Mouse (Mus musculus) midbrain, embryonic 13.5 days (tissue): Measurements from ENCODE around the gene A030005L19Rik. TPM values are rescaled to one million over a fixed set of nuclear protein-coding genes. Genes with fewer than 3 reads are reported as not detected.
"Not testable (repeated sequence)": the region's sequence is repeated elsewhere in the genome, so short reads cannot be mapped to it uniquely, and the experiment has no call there.

Experiments
- ATAC-seq: fragments of 200-750 bp; cut with Nextera tagmentation; 2 replicates; pipeline ENCODE4 v1.8.0; 2017; ENCODE audit warnings: mild to moderate bottlenecking, moderate TSS enrichment, moderate library complexity
- H3K27ac ChIP-seq: fragments of 300-500 bp; sonication (generic); 2 replicates; pipeline ENCODE4 v1.5.1; 2015; ENCODE audit warnings: inconsistent platforms, mild to moderate bottlenecking, moderate library complexity
- H3K27me3 ChIP-seq: fragments of 300-500 bp; sonication (generic); 2 replicates; pipeline ENCODE4 v1.6.1; 2015; ENCODE audit warnings: mild to moderate bottlenecking, inconsistent platforms
- H3K36me3 ChIP-seq: fragments of 300-500 bp; sonication (generic); 2 replicates; pipeline ENCODE4 v1.6.1; 2015; ENCODE audit warnings: mild to moderate bottlenecking, inconsistent platforms
- H3K4me1 ChIP-seq: fragments of 300-500 bp; sonication (generic); replicated peaks from 2 replicates; pipeline ENCODE4 v1.6.1; 2015; ENCODE audit warnings: inconsistent platforms
- H3K4me2 ChIP-seq: fragments of 300-500 bp; sonication (generic); replicated peaks from 2 replicates; pipeline ENCODE4 v1.6.1; 2015; ENCODE audit warnings: moderate library complexity, mild to moderate bottlenecking, inconsistent platforms
- H3K4me3 ChIP-seq: fragments of 300-500 bp; sonication (generic); replicated peaks from 2 replicates; pipeline ENCODE4 v1.5.1; 2015; ENCODE audit warnings: mild to moderate bottlenecking, inconsistent platforms
- H3K9ac ChIP-seq: fragments of 300-500 bp; sonication (generic); replicated peaks from 2 replicates; pipeline ENCODE4 v1.6.1; 2015; ENCODE audit warnings: mild to moderate bottlenecking, inconsistent platforms
- H3K9me3 ChIP-seq: fragments of 300-500 bp; sonication (generic); 2 replicates; pipeline ENCODE4 v1.6.1; 2016; ENCODE audit warnings: mild to moderate bottlenecking, inconsistent platforms
- WGBS: fragments of 180-500 bp; shearing (Covaris S2); methylation state at CpG from one replicate; pipeline ENCODE4 v1.1.7; 2015; 5-methylcytosine and 5-hydroxymethylcytosine counted together
- polyA plus RNA-seq: library from polyadenylated mRNA; unstranded; fragments of >200 nt; fragmentation: Nextera tagmentation; extraction: Ambion mirVana; gene quantifications from 2 replicates; pipeline ENCODE4 v1.2.1, GENCODE M21; 2015

The A030005L19Rik gene
- polyA plus RNA-seq, 1 experiment from 2014 or later = 0.34 TPM

- ATAC-seq = not testable (repeated sequence)
These were observed 29.4 kb downstream of the A030005L19Rik start for GRCm38 (mm10) chr1:82942505-82942904.

GRCm38 (mm10) chr1:82943295-82943694, 30.2 kb downstream of the A030005L19Rik start, which contains the start of gene A030003K21Rik:
Gene A030003K21Rik (minus strand): TSS chr1:82943388.
- no CpG with 5 or more reads among the region's 6 CpGs for WGBS
- not testable (repeated sequence) for H3K4me1 ChIP-seq, H3K9ac ChIP-seq, H3K27ac ChIP-seq, H3K36me3 ChIP-seq, H3K27me3 ChIP-seq, H3K9me3 ChIP-seq, H3K4me3 ChIP-seq, H3K4me2 ChIP-seq, ATAC-seq

More at GRCm38 (mm10) chr1:82942505-82942904, 29.4 kb downstream of the A030005L19Rik start:
- WGBS = 86% methylated on average over 1 of the region's 2 CpGs
- H3K27me3 ChIP-seq, H3K9ac ChIP-seq, H3K27ac ChIP-seq, H3K4me1 ChIP-seq, H3K4me3 ChIP-seq, H3K36me3 ChIP-seq, H3K4me2 ChIP-seq, H3K9me3 ChIP-seq: not testable (repeated sequence)

- not testable (repeated sequence) for ATAC-seq, H3K4me1 ChIP-seq, H3K36me3 ChIP-seq, H3K27me3 ChIP-seq, H3K9me3 ChIP-seq, H3K9ac ChIP-seq, H3K4me2 ChIP-seq, H3K27ac ChIP-seq, H3K4me3 ChIP-seq
- 100% methylated on average over 1 of the region's 2 CpGs for WGBS
These were observed 32.9 kb downstream of the A030005L19Rik start for GRCm38 (mm10) chr1:82946029-82946428.

DNA sequence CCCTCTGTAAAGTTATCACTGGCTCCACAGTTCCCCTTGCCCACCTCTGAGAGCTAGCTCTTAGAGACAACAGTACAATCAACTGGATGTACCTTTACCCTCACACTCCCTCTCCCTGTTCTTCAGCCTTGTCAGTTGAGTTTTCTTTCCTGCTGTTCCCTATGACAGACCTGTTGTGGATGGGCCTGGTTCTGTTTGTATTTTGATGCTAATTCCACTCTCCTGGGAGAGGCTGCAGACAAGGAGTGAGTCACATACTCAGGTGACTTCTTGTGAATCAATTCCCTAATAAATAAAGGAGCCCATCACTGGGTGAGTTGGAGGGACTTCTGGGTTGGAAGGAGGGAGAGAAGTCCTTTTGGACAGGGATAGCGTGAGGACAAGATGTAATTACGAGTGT, 35.5 kb downstream of the A030005L19Rik start:
- no peak for ATAC-seq
- Histone ChIP-seq H3K9ac (no peak overlapping the region), H3K9me3 (no peaks in the 10 kb centered on the region), H3K4me2 (no peak overlapping the region), H3K36me3 (no peaks in the 10 kb centered on the region), H3K27ac (no peak overlapping the region), H3K4me3 (no peak overlapping the region), H3K27me3 (no peaks in the 10 kb centered on the region), H3K4me1 (no peaks in the 10 kb centered on the region)
- 93% methylated on average over 2 of the region's 2 CpGs for WGBS

DNA sequence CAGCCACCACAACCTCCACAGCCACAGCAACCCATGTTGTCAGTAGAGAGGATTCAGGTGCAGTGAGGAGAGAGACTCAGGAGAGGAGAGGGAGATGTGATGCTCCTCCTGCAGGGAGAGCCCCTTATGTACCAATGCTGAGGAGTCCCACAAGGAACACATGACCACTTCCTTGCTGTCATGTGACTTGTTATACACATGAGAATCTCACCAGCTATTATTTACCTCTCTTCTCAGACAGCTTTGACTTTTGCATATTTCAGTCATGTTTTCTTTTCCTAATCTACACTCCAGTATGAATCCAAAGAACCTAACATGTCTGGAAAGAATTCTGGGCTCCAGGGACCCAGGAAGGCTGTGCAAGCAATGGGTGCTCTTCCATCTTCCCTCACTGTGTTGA, 42.8 kb downstream of the A030005L19Rik start, which contains the start of gene Gm7544:
Gm7544 (minus strand) TSS at position 101 of the 400 bp plus-strand sequence.
- H3K4me2 ChIP-seq, H3K9ac ChIP-seq, ATAC-seq, H3K9me3 ChIP-seq, H3K4me1 ChIP-seq, H3K27ac ChIP-seq, H3K27me3 ChIP-seq, H3K4me3 ChIP-seq, H3K36me3 ChIP-seq: not testable (repeated sequence)

GRCm38 (mm10) chr1:82959870-82960385, 46.8 kb downstream of the A030005L19Rik start, which contains the start of gene Gm47955:
Gene Gm47955 (plus strand): TSS chr1:82960286.
- 93% methylated on average over 11 of the region's 11 CpGs for WGBS
- Histone ChIP-seq H3K27me3 (no peaks in the 10 kb centered on the region), H3K4me3 (no peak within 1 kb of the TSS), H3K27ac (no peak within 1 kb of the TSS), H3K4me2 (no peak within 1 kb of the TSS), H3K9me3 (no peaks in the 10 kb centered on the region), H3K36me3 (no peaks in the 10 kb centered on the region), H3K9ac (no peak within 1 kb of the TSS), H3K4me1 (no peaks in the 10 kb centered on the region)
- no peak for ATAC-seq

Other genes starting within 250 kb of the A030005L19Rik start
- gene Mff, start 188.4 kb upstream of the A030005L19Rik start, polyA plus RNA-seq = 345 and 358 TPM in 2 replicates
- 0.11 and 0.22 TPM in 2 replicates for gene Tm4sf20, start 144.9 kb upstream of the A030005L19Rik start, polyA plus RNA-seq
- not detected in 2 replicates for gene Gm47791, start 142.1 kb upstream of the A030005L19Rik start, polyA plus RNA-seq
- 26.5 and 31.0 TPM in 2 replicates for gene Agfg1, start 73.8 kb upstream of the A030005L19Rik start, polyA plus RNA-seq
- gene A030014E15Rik, start 11.6 kb downstream of the A030005L19Rik start, polyA plus RNA-seq = not detected in 2 replicates
- gene Gm6217, start 18.1 kb downstream of the A030005L19Rik start, polyA plus RNA-seq = not detected in 2 replicates
- not detected in 2 replicates for gene A030003K21Rik, start 30.1 kb downstream of the A030005L19Rik start, polyA plus RNA-seq
- gene Gm7544, start 42.7 kb downstream of the A030005L19Rik start, polyA plus RNA-seq = not detected in 2 replicates
- not detected in 2 replicates for gene Gm47955, start 47.0 kb downstream of the A030005L19Rik start, polyA plus RNA-seq
- not detected in 2 replicates for gene Gm47959, start 87.2 kb downstream of the A030005L19Rik start, polyA plus RNA-seq
- gene Slc19a3, start 125.1 kb downstream of the A030005L19Rik start, polyA plus RNA-seq = 0.58 and 0.63 TPM in 2 replicates
- gene Krtap28-10, start 129.2 kb downstream of the A030005L19Rik start, polyA plus RNA-seq = not detected in 2 replicates
- gene Gm47969, start 131.6 kb downstream of the A030005L19Rik start, polyA plus RNA-seq = not detected in 2 replicates
- gene A030005K14Rik, start 146.1 kb downstream of the A030005L19Rik start, polyA plus RNA-seq = not detected in 2 replicates
- not detected in 2 replicates for gene Krtap28-13, start 147.6 kb downstream of the A030005L19Rik start, polyA plus RNA-seq
- not detected in 2 replicates for gene Ccl20, start 203.4 kb downstream of the A030005L19Rik start, polyA plus RNA-seq
- 0.40 and 0.81 TPM in 2 replicates for gene Daw1, start 246.4 kb downstream of the A030005L19Rik start, polyA plus RNA-seq